Mouse (Mus musculus): ENCODE data around the gene Chrnb1.

DNA sequence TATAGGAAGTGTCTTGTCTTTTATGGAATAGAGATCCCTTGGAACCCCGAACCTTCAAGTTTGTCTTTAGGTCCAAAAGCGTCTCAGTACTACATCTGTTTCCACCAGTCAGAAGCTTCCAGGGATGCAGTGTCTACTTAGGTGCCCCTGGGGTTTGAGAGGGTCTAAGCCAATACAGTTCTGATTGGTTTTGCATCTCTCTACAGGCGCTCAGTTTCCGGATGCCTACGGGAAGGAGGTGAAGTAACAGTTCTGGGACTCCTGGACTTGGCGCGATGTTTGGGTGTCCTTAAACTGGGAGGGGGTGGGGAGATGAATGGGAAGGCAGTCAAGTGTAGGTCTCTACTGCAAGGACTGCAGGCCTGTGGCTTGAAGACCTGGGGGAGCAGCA is 43.0 kb upstream of the Chrnb1 start:
- TF ChIP-seq CTCF (IDR thresholded peaks at IDR 0.05; ENCODE audit: borderline replicate concordance, insufficient read depth, low read depth, low read length), result no peak
- TF ChIP-seq POLR2A (IDR thresholded peaks at IDR 0.05; ENCODE audit: borderline replicate concordance, insufficient read depth, low read length), result no peak

Data from cerebellum, adult 2 months (tissue).